Mouse (Mus musculus) embryonic facial prominence, embryonic 15.5 days (tissue): ENCODE data around the gene Metap1d. TPM values are rescaled to one million over a fixed set of nuclear protein-coding genes. Genes with fewer than 3 reads are reported as not detected.

Source experiments
- ATAC-seq: fragments of 200-750 bp; cut with Nextera tagmentation; 2 replicates; pipeline ENCODE4 v1.8.0; 2017; ENCODE audit warnings: low read depth, moderate TSS enrichment; ENCODE audit not compliant: insufficient number of reproducible peaks, low FRiP score, low TSS enrichment
- H3K27ac ChIP-seq: fragments of 300-500 bp; sonication (generic); replicated peaks from 2 replicates; pipeline ENCODE4 v1.5.1; 2015; ENCODE audit warnings: mild to moderate bottlenecking, inconsistent platforms
- H3K27me3 ChIP-seq: fragments of 300-500 bp; sonication (generic); 2 replicates; pipeline ENCODE4 v1.6.1; 2015; ENCODE audit warnings: inconsistent platforms
- H3K36me3 ChIP-seq: fragments of 300-500 bp; sonication (generic); 2 replicates; pipeline ENCODE4 v1.6.1; 2015; ENCODE audit warnings: mild to moderate bottlenecking, inconsistent platforms
- H3K4me1 ChIP-seq: fragments of 300-500 bp; sonication (generic); 2 replicates; pipeline ENCODE4 v1.6.1; 2015; ENCODE audit warnings: inconsistent platforms
- H3K4me2 ChIP-seq: fragments of 300-500 bp; sonication (generic); replicated peaks from 2 replicates; pipeline ENCODE4 v1.6.1; 2015; ENCODE audit warnings: mild to moderate bottlenecking, inconsistent platforms
- H3K4me3 ChIP-seq: fragments of 300-500 bp; sonication (generic); replicated peaks from 2 replicates; pipeline ENCODE4 v1.5.1; 2015; ENCODE audit warnings: mild to moderate bottlenecking, inconsistent platforms
- H3K9ac ChIP-seq: fragments of 300-500 bp; sonication (generic); 2 replicates; pipeline ENCODE4 v1.6.1; 2015; ENCODE audit warnings: inconsistent platforms
- H3K9me3 ChIP-seq: fragments of 300-500 bp; sonication (generic); replicated peaks from 2 replicates; pipeline ENCODE4 v1.6.1; 2016; ENCODE audit warnings: inconsistent platforms
- WGBS: fragments of 180-500 bp; shearing (Covaris S2); methylation state at CpG from one replicate; pipeline ENCODE4 v1.1.7; 2015; 5-methylcytosine and 5-hydroxymethylcytosine counted together
- polyA plus RNA-seq: library from polyadenylated mRNA; unstranded; fragments of >200 nt; fragmentation: Nextera tagmentation; extraction: Ambion mirVana; gene quantifications from 2 replicates; pipeline ENCODE4 v1.2.1, GENCODE M21; 2015

Gene Metap1d
- 42.5 and 44.8 TPM in 2 replicates for polyA plus RNA-seq

DNA sequence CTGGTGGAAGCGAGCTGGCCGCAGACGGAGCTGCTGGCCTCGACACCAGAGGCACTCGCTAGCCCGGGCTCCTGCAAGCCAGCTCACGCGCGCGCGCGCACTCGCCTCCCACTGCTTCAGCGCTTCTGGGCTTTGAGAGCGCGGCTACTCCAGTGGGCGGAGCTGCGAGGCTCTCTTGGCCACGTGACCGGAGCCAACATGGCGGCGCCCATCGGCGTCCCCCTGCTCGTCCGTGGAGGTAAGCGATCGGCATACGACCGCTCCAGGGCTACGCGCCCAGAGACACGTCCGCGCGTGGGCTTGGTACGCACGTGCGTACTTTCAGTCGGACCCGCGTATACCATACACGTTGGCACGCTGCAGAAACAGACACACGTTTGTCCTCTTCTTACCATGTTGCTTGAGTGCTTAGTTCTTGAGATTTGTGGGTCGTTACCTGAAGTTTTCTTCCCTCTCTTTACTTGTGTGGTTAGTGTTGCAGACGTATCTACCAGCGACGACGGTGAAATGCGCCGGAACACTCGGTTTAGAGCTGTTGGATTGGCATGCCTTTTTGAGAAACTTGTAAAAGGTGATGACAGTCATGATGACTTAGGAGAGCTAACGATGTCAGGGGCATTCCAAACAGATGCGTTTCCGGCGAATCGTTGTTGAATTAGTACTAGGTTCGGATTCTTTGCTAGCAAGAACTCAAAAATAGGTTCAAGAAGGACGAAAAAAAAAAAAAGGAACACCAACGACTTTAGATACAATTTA, at the start of gene Metap1d:
Gene Metap1d, plus strand, starts transcription at position 116 of the 756 bp plus-strand sequence.
- H3K4me1 ChIP-seq, result 0 out of 2 replicates have a peak, but pooled peaks cover 5% of the 10 kb centered on the region
- no peaks in the 10 kb centered on the region for H3K27me3 ChIP-seq
- H3K4me2 ChIP-seq, result peak within 1 kb of the TSS; percentile 82
- WGBS, result under 1% methylated on average over 61 of the region's 61 CpGs
- peak within 1 kb of the TSS; percentile 74 for H3K4me3 ChIP-seq
- peak; percentile 94 for ATAC-seq
- no peaks in the 10 kb centered on the region for H3K9me3 ChIP-seq
- peak within 1 kb of the TSS; percentile 65; the same call in 1 of the 2 replicates for H3K27ac ChIP-seq
- H3K36me3 ChIP-seq, result no peaks in the 10 kb centered on the region
- peak within 1 kb of the TSS; percentile 57 for H3K9ac ChIP-seq

DNA sequence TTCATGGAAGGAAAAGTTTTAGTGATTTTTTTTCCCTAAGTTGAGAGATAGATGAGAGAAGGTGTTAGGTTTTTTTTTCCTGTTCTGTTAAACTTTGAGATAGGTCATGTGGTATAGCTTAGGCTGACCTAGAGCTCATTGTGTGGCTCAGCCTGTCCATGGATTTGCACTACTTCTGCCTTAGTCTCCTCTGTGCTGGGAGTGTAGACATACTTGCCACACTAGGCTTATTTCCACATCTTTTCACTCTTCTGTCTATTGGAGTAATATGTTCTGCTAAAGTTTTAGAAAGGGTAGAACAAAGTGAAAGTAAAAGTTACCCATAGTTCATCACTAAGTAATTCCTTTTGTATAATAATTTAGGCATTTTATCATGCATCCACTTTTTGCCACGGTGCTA, 47.5 kb upstream of the Metap1d start:
- no peaks in the 10 kb centered on the region for H3K4me1 ChIP-seq
- H3K27ac ChIP-seq, result no peak overlapping the region
- 83% methylated on average over 1 of the region's 1 CpGs for WGBS
- no peak for ATAC-seq
- H3K9ac ChIP-seq, result no peak overlapping the region
- no peak overlapping the region for H3K4me3 ChIP-seq
- no peaks in the 10 kb centered on the region for H3K27me3 ChIP-seq
- H3K36me3 ChIP-seq, result peaks cover 22% of the 10 kb centered on the region; the same call in 1 of the 2 replicates
- H3K4me2 ChIP-seq, result no peak overlapping the region
- H3K9me3 ChIP-seq, result no peaks in the 10 kb centered on the region

DNA sequence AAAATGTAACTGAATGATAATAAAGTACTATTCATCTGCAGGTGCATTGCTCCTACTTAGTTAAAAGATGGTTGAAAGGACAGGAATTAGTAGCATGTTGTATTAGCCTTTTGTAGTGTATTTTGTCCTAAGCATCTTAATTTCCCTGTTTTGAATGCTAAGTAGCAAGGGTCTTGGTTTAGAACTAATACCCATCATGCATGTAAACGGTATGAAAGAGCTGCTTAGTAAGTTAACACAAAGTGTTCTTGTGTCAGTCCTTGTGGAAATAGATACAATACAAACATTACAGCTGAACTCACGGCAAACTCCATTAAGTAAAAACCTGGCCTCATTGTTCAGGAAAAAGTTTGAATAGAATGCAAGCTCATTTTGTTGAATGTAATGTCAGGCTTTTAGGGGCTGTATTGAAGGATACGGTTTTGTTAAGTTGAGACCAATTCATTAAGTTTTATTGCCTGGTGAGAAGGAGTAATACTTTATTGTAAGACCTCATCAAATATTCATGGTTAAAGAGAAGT, 34.3 kb upstream of the Metap1d start:
- no peaks in the 10 kb centered on the region for H3K4me1 ChIP-seq
- 83% methylated on average over 3 of the region's 3 CpGs for WGBS
- no peak overlapping the region for H3K9ac ChIP-seq
- H3K27ac ChIP-seq, result no peak overlapping the region
- ATAC-seq, result no peak
- no peaks in the 10 kb centered on the region for H3K9me3 ChIP-seq
- H3K4me2 ChIP-seq, result no peak overlapping the region
- peaks cover 31% of the 10 kb centered on the region for H3K36me3 ChIP-seq
- H3K4me3 ChIP-seq, result no peak overlapping the region
- no peaks in the 10 kb centered on the region for H3K27me3 ChIP-seq

DNA sequence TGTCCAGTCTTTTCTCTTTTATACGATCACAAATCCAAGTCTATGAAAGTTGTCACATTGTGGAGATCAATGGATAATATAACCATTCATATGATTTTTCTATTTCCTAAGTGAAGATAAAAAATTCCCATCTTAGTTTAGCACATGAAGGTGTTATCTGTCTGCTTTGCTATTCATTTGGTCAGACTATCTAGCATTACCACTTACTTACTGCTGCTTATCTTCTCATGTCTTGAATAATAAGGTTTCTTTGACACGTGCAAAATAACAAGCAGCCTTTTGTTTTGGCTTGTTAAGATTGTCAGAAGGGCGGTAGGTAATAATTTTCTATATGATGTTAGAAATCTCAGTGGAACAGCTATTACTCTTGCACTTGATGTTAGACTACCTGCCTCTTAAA, 33.7 kb upstream of the Metap1d start:
- H3K36me3 ChIP-seq, result peaks cover 25% of the 10 kb centered on the region
- WGBS, result 89% methylated on average over 3 of the region's 3 CpGs
- H3K27me3 ChIP-seq, result no peaks in the 10 kb centered on the region
- no peak for ATAC-seq
- H3K27ac ChIP-seq, result no peak overlapping the region
- no peak overlapping the region for H3K9ac ChIP-seq
- no peaks in the 10 kb centered on the region for H3K9me3 ChIP-seq
- H3K4me3 ChIP-seq, result no peak overlapping the region
- H3K4me1 ChIP-seq, result no peaks in the 10 kb centered on the region
- H3K4me2 ChIP-seq, result no peak overlapping the region

DNA sequence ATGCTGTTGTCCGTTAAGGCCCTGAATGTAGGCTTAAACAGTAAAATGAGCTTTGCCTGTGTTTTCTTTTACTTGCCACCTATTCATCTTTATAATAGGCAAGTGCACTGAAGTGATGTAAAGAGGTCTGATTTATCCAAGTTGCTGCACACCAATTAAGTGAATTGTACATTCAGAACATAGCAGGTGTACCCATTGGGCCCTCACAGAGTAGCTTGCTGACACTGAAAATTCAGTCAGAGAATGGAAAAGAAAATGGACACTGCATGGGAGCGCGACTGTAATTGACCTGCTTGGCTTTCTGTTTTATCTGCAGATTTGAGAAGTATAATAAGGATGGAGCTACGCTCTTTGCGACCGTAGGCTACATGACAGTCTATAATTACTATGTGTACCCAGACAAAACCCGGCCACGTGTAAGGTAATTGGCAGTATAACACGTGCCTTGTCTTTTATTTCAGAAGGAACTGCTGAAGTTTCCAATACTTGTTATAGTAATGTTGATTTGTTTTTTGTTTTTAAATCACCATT, 32.1 kb upstream of the Metap1d start:
- Histone ChIP-seq H3K27me3 (no peaks in the 10 kb centered on the region), H3K4me2 (no peak overlapping the region), H3K27ac (no peak overlapping the region), H3K9me3 (no peaks in the 10 kb centered on the region), H3K4me1 (no peaks in the 10 kb centered on the region), H3K36me3 (peaks cover 20% of the 10 kb centered on the region), H3K4me3 (no peak overlapping the region), H3K9ac (no peak overlapping the region)
- no peak for ATAC-seq
- WGBS, result 79% methylated on average over 9 of the region's 9 CpGs

DNA sequence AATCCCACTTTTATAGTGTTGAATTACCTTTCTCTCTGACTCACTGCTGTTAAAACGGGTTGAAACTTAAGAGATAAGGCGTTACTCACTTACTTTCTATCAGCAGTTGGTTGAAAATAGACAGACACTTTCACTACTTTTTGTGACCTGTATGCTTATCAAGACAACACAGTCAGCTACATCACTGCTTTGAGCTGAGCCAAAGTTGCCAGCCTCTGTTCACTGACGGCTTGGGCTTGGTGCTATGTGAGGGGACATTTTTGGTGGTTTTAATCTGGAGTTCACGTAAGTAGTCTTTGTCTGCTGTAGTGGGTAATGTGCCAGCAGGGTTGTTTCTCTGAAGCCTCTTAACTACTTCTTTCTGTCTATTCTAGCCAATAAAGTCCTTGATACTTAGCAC, 28.5 kb upstream of the Metap1d start:
- Histone ChIP-seq H3K27ac (no peak overlapping the region), H3K9ac (no peak overlapping the region), H3K9me3 (no peaks in the 10 kb centered on the region), H3K4me3 (no peak overlapping the region), H3K27me3 (no peaks in the 10 kb centered on the region), H3K36me3 (peaks cover 29% of the 10 kb centered on the region), H3K4me2 (no peak overlapping the region), H3K4me1 (no peaks in the 10 kb centered on the region)
- ATAC-seq, result no peak
- 89% methylated on average over 4 of the region's 4 CpGs for WGBS

DNA sequence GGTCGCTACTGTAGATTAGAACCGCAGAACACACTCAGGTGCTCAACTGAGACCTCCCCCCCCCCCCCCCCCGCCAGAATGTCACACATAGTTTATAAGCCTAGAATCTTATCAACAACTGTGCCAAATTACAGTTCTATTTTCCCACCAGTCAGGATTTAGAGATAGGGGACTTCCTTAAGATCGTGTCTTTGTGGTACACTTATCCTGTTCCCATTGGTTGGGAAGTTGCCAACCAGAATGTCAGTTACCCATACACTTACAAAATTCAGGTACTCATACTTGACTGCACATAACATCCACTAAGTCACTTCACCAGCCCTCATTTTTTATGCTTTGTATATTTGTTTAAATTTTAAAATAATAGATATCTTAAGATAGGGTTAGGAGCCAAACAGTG, 17.6 kb upstream of the Metap1d start:
- Histone ChIP-seq H3K9me3 (no peaks in the 10 kb centered on the region), H3K9ac (no peak overlapping the region), H3K4me3 (no peak overlapping the region), H3K4me1 (no peaks in the 10 kb centered on the region), H3K27ac (no peak overlapping the region), H3K4me2 (no peak overlapping the region), H3K27me3 (no peaks in the 10 kb centered on the region), H3K36me3 (peaks cover 39% of the 10 kb centered on the region)
- ATAC-seq, result no peak
- 91% methylated on average over 3 of the region's 4 CpGs for WGBS

DNA sequence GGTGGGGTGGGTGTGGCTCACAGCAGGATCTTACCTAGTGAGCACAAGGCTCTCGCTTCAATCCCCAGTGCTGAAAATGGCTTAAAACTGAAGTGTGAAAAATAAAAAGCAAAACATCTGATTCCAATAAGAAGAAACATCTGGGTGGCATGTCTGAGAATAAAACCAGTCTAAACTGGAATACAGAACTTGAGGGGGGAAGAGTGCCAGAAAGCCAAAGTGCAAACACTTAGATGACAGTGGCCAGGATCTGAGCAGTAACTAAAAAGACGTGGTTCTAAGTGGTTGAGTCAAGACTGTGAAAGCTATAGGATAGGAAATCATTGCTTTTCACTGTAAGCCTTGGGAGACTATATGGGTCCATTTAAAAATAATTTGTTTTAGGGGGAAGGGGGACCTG, 9.7 kb upstream of the Metap1d start:
- Histone ChIP-seq H3K27ac (no peak overlapping the region), H3K4me3 (no peak overlapping the region), H3K36me3 (peaks cover 20% of the 10 kb centered on the region), H3K9ac (no peak overlapping the region), H3K9me3 (no peaks in the 10 kb centered on the region), H3K4me1 (no peaks in the 10 kb centered on the region), H3K27me3 (no peaks in the 10 kb centered on the region), H3K4me2 (no peak overlapping the region)
- 18% methylated on average over 2 of the region's 2 CpGs for WGBS
- no peak for ATAC-seq

DNA sequence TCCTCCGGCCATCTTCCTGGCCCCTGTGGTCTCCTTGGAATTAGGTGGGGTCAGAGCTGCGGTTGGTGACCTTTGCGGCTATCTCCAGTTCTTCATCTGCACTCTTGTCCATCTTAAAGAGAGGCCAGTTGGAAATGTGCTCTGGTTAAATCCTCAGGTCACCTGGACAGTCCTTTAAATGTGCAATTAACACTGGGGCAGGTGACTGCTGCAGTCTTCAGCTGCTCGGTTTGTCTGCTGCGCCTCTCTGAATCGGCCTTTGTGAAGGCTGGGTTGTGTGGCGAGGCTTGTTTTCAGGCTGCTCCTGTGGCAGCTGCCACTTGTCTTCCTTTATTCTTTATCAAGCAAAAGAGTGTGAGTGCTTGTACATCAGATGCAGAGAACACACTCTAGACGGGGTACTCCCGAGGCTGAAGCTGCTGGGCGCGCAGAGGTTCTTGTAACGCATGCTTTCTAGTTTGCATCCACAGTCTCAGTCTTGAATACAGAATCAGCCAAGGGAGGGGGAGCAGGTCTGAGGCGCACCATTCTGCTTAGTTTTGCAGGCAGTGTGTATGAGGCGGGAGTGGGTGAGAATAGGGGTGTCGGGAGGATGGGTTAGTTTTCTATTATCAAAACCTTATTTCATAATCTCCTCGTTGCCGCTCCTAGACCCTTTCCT, 7.4 kb upstream of the Metap1d start:
- H3K36me3 ChIP-seq, result peaks cover 10% of the 10 kb centered on the region
- no peak overlapping the region for H3K9ac ChIP-seq
- WGBS, result 56% methylated on average over 17 of the region's 17 CpGs
- H3K4me2 ChIP-seq, result no peak overlapping the region
- ATAC-seq, result no peak
- no peaks in the 10 kb centered on the region for H3K4me1 ChIP-seq
- no peaks in the 10 kb centered on the region for H3K9me3 ChIP-seq
- no peak overlapping the region for H3K27ac ChIP-seq
- H3K4me3 ChIP-seq, result no peak overlapping the region
- no peaks in the 10 kb centered on the region for H3K27me3 ChIP-seq

DNA sequence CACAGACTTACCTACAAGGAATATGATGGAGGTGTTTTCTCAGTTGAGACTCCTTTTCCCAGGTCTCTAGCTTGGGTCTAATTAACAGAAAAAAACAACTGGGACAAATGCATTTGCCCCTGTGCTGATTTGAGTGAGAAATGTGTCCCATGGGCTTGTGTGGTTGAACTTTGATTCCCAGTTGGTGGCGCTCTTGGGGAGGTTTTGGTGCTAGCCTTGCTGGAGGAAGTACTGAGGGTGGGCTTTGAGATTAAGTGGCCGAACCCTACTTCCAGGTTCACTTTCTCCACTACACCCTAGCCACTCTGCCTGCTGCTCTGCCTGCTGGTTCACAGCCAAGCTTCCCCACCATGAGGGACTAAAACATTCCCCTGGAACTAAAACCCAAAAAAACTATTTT, 3.5 kb upstream of the Metap1d start:
- H3K9ac ChIP-seq, result no peak overlapping the region
- no peaks in the 10 kb centered on the region for H3K27me3 ChIP-seq
- no peaks in the 10 kb centered on the region for H3K36me3 ChIP-seq
- no peak overlapping the region for H3K27ac ChIP-seq
- 0 out of 2 replicates have a peak, but pooled peaks cover 5% of the 10 kb centered on the region for H3K4me1 ChIP-seq
- WGBS, result 21% methylated on average over 2 of the region's 2 CpGs
- no peaks in the 10 kb centered on the region for H3K9me3 ChIP-seq
- no peak overlapping the region for H3K4me3 ChIP-seq
- ATAC-seq, result no peak
- H3K4me2 ChIP-seq, result no peak overlapping the region

DNA sequence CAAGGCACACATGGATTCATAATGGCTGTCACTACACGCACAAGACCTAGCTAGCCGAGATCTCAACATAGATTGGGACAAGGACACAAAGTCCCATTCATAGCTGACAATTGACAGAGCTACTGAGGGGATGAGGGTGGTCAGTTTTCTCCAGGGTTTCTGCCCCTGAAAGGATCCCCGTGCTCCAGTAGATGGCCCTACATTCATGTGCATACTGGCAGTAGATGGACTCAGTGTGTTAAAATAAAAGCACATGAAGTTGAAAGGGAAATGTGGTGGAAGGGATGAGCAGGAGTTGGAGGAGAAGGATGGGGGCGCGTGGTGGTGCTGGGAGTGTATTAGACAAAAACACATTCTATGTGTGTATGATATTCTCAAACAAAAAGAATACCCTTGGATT, 1.3 kb upstream of the Metap1d start:
- Histone ChIP-seq H3K4me3 (no peak overlapping the region), H3K4me2 (no peak overlapping the region), H3K9ac (no peak overlapping the region), H3K27me3 (no peaks in the 10 kb centered on the region), H3K9me3 (no peaks in the 10 kb centered on the region), H3K36me3 (no peaks in the 10 kb centered on the region), H3K4me1 (0 out of 2 replicates have a peak, but pooled peaks cover 5% of the 10 kb centered on the region), H3K27ac (no peak overlapping the region)
- ATAC-seq, result no peak
- 45% methylated on average over 5 of the region's 5 CpGs for WGBS
